Mouse (Mus musculus) adipocyte (in vitro differentiated cells): ENCODE results near the gene Aes.

ENCODE experiments used
- DNase-seq: peaks from one replicate; pipeline ENCODE4 v3.0.0-alpha.2; 2016; ENCODE audit warnings: low spot score

The Aes gene

DNA sequence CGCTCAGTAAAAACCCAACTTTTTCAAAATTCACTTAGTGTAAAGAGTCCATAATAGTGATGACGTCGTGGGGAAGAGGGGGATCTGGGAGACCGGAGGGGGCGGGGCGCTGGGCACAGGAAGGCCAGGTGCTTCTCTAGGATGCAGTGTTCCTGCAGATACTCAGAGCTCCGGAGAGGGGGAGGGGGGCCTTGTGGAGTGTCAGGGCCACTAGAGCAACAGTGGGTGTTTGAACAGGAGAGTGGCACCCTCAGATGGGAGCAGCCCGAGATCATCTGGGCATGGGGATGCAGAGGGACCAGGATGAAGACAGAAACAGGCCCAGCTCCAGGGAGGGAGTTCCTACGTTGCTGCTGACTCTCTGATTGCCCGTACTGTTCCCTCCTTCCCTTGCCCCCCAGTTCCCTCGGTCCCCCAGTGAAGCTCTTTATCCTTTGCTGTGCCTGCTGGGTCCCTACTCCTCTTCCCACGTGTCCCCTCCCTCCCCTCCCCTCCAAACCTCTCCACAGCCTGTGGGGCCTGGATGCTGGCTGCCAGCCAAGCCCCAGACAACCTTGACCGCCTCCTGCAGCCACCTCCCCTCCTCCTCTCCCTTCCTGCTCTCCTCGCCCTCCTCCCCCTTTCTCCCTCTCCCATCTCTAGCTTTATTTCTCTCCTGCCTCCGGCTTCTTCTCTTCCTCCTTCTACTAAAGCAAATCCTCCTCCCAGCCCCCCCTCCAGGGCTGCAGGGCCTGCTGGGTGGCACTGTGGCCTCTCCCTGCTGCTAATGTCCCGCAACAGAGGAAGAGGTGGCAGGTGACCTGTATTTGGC lies 9.3 kb downstream of the Aes start:
- no peak for DNase-seq

DNA sequence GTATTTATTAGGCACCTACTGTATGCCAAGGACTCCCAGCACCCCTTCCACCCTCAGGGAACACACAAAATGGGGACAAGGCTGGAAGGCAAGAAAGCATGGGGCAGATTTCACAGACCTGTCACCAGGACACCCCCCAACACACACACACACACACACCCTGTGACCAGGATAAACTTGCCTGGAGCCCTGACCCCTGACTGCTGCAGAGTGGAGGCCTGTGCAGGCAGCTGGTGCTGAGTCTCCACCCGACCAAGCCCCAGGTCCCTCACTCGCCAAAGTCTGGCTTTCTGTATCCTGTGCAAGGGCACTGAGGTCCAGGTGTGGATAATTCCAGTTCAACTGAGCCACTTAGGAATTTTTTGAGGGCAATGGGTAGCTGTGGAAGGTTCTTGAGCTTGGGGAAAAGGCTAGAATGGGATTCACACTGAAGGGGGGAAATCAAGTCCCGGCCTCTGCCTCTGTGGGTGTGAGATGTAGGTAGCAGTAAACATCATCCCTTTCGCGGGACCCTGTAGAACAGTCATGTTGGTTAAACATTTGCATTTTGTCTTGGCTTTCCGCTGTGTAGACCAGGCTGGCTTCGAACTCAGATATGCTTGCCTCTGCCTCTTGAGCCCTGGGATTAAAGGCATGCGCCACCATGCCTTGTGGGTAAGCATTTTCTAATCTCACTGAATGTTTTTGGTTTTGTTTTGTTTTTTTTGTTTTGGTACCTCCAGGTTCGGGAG lies 10.4 kb downstream of the Aes start:
- no peak for DNase-seq

DNA sequence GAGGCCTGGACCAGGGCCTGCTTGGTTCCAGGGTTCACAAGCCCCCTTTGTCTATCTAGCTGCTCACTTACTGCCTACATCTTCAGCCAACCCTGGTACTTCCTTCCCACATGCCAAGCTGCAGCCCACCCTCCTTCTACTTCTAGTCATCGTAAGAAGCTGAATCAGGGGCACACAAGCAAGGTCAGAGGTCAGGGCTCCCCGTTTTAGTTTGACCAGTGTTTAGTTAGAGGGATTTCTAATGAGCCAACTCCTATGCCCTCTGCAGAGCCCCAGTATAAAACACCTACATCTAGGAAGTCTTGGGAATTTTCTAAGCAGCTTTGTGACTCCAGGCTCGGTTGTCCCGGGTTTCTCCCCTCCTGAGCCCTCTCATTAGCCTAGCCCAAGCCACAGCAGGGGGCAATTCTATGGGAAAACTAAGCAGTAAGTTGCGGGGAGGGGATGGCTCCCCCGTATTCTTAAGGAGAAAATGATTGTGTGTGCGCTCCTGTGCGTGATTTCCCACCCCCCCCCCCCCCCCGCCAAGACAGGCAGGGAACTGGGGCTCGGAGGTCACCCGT lies 11.0 kb downstream of the Aes start:
- DNase-seq, result no peak

DNA sequence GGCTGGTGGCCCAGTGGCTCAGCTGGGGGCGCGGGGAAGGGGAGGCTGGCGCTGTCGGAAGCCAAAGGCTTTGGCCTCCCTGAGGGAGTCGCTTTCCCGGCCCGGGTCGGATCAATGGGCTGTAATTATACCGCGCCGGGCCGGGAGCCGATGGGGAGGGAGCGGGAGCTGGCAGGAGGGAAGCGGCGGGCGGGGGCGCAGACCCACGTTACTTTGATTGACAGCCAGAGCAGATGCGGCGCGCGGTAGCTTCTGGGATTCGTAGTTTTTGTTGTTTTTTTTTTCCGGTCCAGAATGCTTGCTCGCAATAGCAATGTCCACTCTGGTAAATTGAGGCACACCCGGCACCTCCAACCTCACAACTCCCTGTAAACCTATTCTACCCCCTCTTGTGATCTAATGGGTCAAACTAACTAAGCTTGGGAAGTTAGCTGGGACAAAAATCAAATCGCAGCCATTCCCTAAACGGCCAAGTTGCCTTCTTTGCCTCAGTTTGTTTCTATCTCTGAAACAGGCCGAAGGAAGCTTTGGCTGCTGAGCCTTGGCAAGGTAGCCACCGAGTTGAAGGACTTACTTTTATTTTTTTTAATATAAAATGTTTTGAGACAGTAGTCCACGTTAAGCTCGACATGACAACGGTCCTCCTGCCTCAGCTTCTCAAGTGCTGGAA lies 11.7 kb downstream of the Aes start:
- peak; percentile 89 for DNase-seq

DNA sequence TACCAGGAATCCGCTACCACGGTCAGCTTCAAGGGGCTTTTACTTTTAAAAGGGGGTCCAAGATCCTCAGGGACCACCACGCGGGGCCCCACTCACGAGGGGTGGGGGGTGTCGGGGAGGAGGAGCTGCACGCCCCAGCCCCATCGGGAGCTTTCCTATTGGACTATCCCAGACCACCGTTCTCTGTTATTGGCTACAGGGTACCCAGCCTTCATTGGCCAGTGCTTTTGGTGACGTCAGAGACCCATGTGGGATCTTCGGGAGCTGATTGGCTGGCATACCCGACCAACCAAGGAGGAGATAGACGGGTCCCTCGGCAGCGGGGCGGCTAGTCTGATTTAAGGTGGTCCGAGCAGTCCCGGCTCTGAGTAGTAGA lies 12.2 kb downstream of the Aes start:
- DNase-seq, result peak; percentile 94

DNA sequence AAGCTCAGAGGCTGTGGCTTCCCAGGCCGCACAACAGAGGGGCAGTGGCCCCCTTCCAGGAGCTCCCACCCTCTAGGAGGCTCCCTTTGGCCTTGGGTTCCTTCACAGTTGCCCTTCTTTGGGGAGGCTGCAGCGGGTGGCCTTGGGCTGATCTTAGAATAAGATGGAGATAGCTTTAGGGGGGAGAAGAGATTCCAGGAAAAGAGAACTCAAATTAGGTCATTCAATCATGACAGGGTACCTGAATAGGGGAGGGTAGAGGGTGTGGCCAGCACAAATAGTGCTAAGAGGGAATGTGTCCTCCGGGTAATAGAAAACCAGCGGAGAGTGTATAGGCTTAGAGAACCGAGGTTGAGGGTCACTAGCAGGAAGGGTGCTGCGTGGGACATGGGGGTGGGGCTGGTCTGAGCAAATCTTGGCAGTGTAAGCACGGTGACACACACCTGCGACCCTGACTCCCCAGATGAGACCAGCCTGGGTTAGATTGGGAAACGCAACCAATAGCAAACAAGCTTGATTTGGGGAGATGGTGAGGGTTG lies 12.9 kb downstream of the Aes start:
- DNase-seq, result no peak

DNA sequence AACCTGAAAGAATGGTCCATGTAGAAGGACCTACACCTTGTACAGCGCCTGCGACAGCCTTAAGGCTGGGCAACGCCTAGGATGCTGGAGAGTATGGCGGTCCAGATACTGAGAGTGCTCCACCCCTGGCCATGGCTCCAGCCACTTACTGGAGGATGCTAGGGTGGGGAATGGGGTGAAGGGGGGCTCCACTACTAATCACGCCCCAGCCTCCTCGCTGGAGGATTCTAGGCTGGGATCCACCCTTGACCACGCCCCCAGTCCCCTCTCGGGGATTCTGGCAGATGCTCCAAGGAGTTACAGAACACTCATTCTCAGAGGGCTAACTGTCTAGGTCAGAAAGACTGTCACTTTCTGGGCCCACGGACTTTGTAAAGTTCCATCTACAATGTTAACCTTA lies 13.7 kb downstream of the Aes start:
- DNase-seq, result no peak

DNA sequence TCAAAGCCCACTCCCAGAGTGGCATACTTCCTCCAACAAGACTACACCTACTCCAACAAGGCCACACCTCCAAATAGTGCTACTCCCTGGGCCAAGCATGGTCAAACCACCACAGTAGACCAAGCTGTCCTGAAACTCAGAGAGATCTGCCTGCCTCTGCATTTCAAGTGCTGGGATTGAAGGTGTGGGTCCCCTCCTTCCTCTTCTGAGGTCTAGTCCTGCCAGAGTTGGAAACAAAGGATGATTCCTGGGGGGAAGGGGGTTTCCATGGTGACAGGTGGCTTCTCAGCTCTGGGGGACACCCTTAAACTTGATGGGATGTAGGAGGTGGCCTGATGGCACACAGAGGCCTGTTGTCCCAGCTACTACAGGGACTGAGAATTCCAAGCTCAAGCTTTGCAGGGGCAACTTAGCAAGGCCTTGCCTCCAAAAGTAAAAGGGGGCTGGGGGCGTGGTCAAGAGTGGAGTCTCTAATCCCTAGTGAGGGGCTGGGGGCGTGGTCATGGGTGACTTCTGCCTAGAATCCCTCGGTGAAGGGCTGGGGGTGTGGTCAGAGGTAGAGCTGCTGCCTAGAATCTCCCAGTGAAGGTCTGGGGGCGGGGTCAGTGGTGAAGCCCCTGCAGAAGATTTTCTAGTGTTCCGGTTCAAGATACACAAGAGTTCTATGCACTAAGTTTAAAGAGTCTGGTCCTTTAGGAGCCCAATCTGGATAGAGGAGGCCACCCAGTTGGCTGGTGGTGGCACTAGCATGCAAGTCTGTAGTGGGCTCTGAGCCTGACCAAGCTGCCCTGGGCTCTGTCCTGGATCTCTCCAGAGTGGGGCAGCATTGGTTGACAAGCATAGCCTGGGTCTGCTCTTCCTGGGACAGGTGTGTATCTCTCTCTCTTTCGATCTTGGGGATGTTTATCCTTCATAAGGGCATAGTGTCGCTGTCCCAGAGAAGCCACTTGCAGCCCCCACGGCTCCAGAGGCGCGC lies 15.1 kb downstream of the Aes start, which contains the start of gene Tle2:
TSS of gene Tle2 (plus strand) at position 481 of the 976 bp plus-strand sequence.
- no peak for DNase-seq

DNA sequence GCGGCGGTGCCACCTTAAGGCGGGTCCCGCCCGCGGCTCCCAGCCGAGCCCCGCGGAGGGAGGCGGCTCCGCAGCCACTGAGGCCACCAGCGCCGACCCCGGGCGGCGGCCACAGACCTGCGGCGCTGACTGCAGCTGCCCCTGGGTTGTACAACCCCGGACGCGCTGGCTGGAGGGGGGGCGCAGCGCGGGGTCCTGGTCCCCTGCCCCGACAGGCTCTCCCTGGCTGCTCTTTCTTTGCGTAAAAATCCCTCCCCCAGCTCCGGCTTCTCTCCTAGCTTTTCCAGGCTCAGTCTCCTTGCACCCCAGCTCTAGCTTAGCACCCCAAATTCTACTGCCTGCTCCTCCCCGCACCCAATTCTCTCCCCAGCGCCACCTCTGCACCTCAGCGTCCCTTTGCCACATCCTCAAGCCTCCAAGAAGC lies 15.9 kb downstream of the Aes start:
- DNase-seq, result no peak

DNA sequence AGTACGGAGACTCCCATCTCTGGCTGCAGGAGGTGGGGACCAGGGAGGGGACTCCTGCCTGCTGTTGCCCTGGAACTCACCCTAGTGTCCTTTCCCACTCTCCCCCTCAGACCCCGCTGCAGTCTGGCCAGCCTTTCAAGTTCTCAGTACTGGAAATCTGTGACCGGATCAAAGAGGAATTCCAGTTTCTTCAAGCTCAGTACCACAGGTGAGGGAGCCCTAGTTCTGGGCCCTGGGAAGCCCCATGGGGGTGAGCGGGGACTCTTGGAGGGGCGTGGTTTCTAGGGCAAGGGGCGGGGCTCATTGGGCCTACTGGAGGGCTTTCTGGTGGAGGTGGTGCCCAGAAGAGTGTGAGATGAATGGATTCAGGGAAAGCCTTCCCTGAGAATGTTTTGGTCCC lies 16.4 kb downstream of the Aes start:
- DNase-seq, result no peak

DNA sequence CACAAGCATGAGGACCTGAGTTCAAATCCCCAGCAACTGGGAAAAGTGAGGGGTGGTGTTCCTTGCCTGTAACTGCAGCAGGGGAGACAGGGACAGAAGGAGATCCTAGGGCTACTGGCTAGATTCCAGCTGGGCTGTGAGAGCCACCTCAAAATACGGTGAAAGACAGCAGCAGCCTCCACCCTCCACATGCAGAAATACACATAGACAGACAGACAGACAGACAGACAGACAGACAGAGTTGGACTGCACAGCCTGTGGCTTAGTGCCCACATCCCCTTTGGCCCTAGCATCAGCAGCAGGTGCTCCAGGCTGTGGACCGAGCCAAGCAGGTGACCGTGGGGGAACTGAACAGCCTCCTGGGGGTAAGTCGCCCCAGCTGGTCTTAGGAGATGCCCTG lies 20.7 kb downstream of the Aes start:
- DNase-seq, result no peak

DNA sequence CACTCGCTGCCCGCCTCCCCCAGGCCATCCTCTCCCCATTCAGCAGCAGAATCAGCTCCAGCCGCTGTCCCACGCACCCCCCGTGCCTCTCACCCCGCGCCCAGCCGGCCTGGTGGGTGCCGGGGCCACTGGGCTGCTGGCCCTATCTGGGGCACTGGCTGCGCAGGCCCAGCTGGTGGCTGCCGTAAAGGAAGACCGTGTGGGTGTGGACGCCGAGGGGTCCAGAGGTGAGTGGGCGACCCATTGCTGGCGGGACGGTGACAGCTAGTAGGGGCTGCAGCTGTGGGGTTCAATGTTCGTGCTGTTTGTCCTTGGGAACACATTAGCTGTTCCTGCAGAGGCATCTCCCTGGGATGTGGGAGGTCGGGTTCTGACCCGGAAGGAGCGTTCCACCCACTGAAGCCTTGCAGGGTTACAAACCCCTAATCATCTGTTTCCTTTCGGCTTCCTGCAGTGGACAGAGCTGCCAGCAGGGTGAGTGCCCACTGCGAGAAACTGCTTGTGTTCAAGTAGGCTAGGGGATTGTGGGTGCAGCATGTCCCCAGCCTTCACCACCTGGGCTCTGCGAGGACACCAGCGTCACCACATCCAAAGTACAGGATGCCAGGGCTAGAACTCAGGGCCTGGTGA lies 21.3 kb downstream of the Aes start:
- DNase-seq, result no peak

DNA sequence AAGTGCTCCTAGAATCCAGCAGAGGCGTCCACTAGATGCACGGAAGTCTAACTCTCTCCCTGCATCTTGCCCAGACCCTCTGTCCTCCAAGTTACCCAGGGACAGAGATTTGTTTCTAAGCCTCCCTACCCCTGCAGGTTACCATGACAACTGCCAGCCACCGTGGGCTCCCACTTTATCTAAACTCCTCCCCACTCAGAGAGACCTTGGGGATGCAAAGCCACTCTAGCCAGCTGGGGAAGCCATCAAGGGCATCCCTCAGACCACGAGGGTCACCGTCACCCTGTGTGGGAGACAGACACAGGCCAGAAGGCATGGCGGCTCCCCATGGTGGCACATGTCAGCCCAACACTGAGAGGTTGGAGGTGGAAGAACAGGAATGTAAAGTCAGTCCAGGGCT lies 24.1 kb downstream of the Aes start:
- DNase-seq, result no peak

DNA sequence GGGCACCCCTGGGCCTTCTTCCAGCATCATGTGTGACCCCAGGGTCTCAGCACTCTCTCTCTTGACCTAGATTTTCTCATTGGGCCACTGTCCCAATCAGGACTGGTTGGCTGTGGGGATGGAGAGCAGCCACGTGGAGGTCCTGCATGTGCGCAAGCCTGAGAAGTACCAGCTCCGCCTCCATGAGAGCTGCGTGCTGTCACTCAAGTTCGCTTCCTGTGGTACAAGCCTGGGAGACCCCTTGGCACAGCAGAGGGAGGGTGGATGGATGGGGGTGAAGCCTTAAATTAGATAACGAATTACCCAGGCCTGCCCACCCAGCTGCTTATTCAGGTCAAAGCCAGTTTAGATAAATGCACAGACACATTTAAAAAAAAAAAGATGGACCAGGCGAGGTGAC lies 29.5 kb downstream of the Aes start:
- no peak for DNase-seq

DNA sequence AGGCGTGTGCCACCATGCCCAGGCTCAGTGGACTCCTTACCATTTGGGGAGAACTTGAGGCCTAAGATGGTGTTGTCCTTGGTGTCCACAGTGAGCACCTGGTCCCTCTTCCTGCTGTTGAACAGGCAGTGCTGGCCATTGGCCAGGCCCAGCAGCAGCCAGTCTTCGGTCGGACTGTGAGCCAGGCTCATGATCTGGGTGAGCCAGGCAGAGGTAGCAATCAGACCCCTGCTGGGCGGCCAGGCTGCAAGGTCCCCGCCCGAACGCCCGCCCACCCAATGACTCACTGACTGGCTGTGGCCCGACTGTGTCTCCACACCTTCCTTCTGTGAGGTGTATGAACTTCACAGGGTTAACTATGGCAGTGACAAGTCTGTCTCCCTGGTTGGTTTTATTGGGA lies 32.6 kb downstream of the Aes start:
- no peak for DNase-seq

DNA sequence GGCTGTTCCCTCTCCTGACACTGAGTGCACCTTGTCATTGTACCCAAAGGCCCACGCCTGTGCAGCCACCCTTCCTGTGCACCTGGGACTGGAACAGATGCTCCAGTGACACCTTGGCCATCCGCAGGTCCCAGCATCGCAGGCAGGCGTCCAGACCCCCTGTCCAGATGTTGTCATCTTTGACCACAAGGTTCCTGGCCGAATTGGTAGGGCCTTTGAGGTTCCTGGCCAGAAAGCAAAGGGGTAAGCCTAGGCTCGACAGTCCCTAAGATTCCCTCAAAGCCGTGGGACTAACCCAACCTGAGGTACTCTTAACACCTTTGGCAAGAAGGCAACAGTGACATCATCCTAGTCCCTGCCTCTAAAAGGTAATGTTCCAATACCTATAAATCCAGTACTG lies 33.3 kb downstream of the Aes start:
- no peak for DNase-seq

DNA sequence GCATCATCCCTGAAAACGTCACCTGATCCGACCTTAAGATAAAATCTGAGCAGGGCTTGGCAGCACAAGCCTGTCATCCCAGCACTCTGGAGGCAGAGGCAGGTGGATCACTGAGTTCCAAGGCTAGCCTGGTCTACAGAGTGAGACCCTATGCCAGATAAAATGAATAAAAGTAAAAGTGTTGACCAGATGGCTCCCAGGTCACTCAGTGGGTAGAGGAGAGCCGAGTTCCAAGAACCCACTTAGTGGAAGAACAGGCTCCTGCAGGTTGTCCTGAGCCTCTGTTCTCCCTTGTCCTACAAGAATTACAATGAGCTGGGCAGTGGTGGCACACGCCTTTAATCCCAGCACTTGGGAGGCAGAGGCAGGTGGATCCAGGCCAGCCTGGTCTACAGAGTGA lies 33.9 kb downstream of the Aes start:
- no peak for DNase-seq

DNA sequence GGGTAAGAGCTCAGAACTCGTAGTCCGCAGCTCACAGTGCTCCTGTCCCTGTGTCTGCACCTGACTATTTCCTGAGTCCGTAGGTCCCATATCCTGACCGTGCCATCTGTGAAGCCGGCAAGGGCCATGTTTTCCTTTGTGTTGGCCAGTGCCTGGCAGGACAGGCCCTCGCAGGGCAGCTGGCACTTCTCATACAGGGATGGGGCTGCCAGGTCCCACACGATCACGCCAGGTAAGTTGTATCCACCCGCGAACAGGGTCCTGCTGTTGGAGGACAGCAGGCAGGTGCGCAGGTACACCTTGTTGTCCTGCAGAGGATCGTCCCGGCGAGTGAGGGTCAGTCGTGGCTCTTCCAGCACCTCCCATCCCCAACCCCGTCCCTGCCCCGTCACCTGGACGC lies 34.6 kb downstream of the Aes start:
- no peak for DNase-seq

DNA sequence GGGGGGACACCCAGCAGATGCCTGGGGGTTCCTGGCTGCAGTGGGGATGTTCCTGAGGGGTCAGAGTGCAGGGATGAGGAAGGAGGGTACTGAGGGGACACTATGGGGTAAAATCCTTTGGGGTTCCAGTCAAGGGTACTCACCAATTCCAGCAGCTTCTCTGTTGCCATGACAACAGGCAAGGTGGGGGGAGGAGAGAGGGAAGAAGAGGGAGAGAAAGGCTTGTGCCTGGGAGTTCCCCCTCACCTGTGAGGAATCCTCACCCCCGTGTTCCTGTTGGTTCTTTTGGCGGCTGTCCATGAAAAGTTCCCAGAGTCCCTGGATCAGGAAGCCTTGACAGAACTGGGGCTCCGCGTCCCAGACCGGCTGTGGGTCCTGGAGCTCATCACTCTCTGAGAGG lies 36.3 kb downstream of the Aes start:
- no peak for DNase-seq

DNA sequence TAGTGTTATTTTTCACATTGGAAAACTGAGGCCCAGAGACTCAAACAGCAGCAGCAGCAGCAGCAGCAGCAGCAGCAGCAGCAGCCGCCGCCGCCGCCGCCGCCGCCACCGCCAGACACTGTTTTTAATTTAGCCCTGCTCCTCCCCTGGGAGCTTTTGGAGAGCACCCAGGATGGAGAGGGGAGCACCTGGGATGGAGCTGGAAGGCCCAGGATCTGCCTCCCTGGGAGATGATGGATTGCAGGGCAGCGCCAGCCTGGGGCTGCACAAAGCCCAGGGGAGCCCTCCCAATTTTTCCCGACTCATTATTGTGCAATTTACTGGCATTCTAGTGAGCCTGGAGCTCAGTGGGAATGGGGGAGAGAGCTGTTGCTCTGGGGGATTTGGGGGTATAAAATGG lies 37.3 kb downstream of the Aes start:
- DNase-seq, result peak; percentile 73
